Mouse (Mus musculus): ENCODE data around the gene Psmg1.
"Not testable (repeated sequence)": the region's sequence is repeated elsewhere in the genome, so short reads cannot be mapped to it uniquely, and the experiment has no call there.

Gene Psmg1

DNA sequence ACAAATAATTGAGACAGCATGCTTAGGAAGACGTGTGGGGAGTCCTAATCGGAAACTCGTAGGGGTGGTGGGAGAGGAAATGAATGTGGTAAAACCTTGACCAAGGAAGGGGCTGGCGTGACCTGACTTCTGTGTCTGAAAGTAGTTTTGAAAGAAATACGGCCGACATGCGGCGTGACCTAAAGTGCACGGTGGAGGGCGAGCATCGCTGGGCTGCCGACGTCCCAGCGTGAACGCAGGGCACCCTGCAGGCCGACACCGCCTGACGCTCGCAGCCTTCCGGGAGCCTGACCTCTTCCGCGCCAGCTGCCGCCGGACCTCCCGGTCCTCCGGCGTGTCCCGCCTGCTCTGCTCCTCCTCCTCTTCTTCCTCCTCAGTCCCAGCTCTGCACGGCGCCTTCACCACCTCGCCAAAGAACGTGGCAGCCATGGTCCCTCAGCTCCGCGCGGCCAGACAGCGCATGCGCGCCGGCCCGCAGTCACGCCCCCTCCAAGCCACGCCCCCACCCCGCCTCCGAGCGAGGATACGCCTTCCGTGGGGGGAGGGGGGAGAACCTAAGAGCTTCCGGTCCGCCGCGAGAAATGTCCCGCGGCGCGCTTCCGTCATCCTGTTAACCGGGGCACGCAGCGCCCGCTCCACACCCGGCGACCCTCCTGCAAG is at the start of gene Psmg1:
Gene Psmg1 (minus strand): TSS at position 499 of the 660 bp plus-strand sequence.
- peak; percentile 91 for DNase-seq

DNA sequence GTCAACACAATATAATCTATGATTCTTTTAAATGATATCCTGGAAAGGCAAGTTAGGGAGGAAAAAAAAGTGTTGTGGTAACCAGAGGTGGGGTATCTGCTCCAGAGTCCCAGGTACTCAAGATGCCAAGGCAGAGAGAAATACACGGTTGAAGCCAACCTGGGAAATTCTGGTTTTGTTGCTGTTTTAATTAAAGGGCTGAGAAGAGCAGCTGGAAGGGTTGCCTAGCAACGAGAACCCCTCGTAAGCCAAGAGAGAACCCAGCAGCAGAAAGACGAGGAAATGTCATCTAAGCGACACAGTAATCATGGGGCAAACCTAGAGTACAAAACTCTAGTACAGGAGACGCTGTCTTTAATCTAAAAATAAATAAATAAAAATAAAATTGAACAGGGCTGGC is 48.8 kb upstream of the Psmg1 start:
- no peak for DNase-seq

DNA sequence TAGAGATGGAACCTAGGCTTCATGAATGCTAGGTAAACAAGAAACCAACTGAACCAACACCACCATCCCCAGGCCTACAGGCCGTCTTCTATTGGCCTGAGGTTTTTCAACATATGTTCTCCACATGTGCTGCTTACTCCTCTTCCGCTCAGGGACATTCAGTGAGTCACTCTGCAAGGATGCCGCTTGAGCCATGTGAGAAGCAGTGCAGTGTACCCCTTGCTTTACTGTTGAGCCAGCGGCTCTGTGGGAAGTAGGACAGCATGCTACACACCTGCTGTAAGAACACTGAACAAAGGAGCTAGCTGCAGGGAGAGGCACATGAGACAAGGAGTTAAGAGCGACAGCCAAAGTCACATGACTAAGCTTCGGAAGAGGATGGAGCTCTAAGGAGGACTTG is 43.7 kb upstream of the Psmg1 start:
- DNase-seq = no peak

DNA sequence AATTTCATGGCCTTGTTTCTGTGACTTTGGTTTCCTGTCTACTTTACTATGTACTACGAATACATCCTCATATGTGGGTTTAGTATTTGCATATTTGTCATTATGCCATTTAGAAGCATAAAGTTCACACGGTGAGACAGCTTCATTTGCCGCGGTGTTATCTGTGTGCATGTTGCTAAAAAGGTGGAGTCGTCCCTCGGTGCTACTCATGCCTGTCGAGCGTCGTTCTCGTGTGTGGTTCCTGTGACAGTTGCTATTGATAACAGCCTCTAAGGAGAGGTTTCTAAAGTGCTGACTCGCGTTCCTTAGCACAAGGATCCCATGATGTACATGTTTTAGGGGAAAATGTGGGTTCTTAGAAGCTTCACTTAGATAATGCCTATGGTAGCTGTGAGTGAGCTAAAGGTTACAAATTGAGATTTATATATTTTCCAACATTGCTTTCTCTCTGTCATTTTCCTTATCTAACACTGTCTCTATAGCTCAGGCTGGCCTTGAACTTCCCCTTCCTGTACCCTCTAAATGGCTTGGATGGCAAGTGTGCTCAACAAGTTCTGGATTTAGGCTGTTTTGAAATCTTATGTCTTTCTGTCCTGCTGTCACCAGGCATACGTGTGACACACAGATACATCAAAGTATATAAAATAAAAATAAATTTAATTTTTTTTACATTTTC is 41.7 kb upstream of the Psmg1 start:
- no peak for DNase-seq

GRCm38 (mm10) chr16:96030476-96031102 is 39.8 kb upstream of the Psmg1 start:
- peak; percentile 6 for DNase-seq

- DNase-seq = no peak
Measured at GRCm38 (mm10) chr16:96026256-96026655, 35.5 kb upstream of the Psmg1 start.

DNA sequence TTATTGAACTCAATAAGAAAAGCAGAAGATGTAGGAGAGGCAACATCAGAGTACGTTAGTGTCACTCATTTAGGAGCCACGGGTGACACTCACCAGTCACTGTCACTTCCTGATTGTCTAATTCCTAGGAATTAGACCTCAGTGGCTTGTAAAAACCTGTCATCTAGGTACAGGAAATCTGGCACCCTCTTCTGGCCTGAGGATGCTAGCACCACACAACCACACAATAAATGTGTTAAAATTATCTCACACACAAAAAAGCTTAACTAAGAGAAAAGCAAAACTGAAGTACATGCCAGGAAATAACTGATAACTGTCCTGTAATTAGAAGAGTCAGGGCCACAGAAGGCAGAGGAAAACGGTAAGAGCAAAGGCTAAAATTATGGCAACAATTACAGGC is 34.5 kb upstream of the Psmg1 start:
- DNase-seq = no peak

GRCm38 (mm10) chr16:96021045-96021444 is 30.3 kb upstream of the Psmg1 start:
- DNase-seq = no peak

DNA sequence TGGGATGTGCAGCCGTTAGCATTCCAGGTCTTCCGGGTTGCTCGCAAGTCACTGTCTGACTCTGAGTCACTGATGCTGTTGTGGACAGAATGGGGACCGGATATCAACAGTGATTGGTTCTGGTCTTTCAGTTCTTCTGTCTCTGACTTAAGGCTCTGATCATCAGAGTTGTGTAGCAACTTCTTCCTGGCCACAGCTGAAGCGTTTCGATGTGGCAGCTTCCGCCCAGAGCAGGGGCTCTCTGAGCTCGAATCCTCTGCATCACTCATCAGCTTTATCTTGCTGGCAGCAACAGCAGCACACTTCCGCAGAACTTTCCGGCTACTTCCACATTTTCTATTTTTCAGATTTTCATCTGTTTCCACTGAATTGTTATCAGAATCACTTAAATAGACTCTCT is 18.4 kb upstream of the Psmg1 start:
- not testable (repeated sequence) for DNase-seq

DNA sequence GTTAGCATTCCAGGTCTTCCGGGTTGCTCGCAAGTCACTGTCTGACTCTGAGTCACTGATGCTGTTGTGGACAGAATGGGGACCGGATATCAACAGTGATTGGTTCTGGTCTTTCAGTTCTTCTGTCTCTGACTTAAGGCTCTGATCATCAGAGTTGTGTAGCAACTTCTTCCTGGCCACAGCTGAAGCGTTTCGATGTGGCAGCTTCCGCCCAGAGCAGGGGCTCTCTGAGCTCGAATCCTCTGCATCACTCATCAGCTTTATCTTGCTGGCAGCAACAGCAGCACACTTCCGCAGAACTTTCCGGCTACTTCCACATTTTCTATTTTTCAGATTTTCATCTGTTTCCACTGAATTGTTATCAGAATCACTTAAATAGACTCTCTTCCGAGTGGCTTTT is 13.5 kb upstream of the Psmg1 start:
- not testable (repeated sequence) for DNase-seq

GRCm38 (mm10) chr16:95999291-95999690 is 8.5 kb upstream of the Psmg1 start:
- no peak for DNase-seq

- DNase-seq = no peak
Measured at GRCm38 (mm10) chr16:95996156-95996555, 5.4 kb upstream of the Psmg1 start.

DNA sequence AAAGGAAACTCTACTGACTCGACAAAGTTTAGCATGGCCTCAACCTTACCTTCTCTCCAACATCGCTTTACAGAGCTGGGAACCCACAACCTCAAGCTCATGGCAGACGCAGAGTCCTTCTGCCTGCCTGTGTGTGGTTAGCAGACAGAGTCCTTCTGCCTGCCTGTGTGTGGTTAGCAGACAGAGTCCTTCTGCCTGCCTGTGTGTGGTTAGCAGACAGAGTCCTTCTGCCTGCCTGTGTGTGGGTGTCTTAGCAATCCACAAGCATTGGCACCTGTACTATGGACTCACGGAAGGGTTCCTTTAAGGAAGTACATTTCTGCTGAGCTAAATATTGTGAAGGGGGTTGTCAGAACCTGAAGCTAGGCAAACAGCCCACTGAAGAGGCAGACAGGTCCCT is 3.8 kb upstream of the Psmg1 start:
- not testable (repeated sequence) for DNase-seq

DNA sequence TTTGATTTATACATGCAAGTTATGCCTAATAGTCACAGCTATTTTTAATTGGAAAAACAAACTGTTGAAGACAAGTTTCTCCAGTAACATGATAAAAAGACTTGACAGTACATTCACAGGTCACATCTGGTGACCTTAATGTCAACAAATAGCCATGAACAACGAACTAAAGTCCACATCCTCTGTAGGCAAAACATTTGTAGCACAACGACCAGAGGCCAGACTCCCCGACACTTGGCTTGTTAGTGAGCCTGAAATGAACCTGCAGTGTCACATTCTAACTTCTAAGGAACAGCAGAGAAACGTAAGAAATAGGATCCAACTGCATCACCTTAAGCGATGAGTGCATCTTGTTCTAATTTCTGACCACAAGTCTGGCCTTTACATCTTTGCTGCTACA is 1.8 kb upstream of the Psmg1 start:
- DNase-seq = no peak

DNA sequence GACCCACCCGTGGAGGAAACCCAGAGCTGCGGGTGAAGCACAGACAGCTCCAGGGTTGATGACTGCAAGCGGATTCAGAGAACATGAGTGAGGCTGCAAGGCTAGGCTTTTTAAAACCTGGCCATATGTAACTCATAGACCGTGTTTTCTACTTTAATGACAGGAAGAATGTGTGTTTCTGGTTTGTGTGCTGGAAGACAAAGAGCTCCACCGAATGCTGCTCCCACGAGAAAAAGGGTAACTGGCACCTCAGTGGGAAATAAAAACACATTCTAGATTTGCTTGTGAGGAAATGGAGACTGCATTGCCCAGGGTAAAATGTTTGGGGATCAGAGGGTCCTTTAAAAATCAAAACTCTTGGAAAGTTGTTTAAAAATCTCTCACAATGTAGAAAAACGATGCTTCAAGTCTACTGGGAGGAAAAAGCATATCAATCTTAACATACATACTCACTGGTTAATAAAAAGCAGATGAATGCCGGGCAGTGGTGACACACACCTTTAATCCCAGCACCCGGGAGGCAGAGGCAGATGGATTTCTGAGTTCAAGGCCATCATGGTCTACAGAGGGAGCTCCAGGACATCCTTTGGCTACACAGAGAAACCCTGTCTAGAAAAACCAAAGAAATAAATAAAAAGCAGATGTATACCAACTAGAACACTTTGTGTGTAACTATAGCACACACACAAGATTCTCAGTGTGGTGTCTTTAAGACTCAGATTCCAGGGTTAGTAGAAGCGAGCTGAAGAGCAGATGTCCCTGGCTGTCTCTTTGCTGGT is 551 bp upstream of the Psmg1 start:
- DNase-seq = no peak

DNA sequence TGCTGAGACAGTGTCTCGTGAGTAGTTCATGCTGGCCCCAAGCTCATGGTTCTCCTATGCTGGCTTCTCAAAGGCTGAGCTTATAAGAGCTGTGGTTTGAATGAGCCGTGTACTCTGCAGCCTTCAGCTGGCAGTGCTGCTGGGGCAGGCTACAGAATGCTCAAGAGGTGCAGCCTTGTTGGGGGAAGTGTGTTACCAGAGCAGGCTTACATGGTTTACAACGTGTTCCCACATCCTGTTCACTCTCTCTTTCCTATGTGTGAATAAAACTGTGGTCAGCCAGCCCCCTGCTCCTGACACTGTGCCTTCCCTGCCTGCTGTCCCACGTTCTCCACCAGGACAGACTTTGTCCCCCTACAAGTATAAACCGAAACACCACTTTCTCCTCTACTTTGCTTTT is 5.8 kb downstream of the Psmg1 start:
- DNase-seq = no peak

DNA sequence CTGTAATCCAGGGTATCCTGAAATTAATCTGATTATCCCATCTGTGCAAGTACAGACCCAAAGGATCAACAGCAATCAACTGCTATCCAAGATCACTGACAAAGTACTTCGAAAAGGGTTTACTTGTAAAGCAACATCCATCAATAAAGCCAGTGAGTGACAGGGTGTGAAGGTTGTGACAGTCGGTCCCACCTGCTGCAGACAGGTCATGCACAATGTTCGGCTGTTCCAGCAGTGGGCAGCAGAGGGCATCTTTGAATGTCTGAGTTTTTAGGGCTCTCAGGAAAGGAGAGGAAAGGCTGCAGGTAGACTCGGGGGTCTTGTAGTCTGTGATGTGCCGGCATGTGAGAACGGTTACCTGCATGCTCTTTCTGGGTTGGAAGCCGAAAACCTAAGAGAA is 7.2 kb downstream of the Psmg1 start:
- no peak for DNase-seq

GRCm38 (mm10) chr16:95970841-95971240 is 19.9 kb downstream of the Psmg1 start:
- no peak for DNase-seq

- DNase-seq = no peak
Measured at GRCm38 (mm10) chr16:95967455-95967854, 23.3 kb downstream of the Psmg1 start.

GRCm38 (mm10) chr16:95964427-95965023 is 26.2 kb downstream of the Psmg1 start:
- no peak for DNase-seq

DNA sequence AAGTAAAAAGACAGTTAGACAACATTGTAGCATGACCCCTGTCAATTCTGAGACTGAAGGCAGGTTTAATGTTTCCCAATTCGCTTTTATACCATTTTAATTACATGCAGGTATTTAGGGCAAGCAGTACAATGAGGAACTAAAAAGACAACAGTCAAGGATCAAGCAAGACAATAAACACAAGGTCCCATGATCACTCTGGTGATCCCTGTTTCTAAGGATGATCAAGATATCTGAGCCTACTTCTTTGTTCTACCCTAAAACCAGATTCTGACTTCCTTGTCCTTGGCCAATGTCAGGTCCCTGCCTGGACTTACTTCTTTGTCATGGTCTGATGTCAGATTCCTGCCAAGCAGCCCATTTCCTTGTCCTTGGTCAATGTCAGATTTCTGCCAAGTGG is 29.3 kb downstream of the Psmg1 start:
- not testable (repeated sequence) for DNase-seq

GRCm38 (mm10) chr16:95960689-95961088 is 30.1 kb downstream of the Psmg1 start:
- not testable (repeated sequence) for DNase-seq

- DNase-seq = no peak
Measured at GRCm38 (mm10) chr16:95958080-95958479, 32.7 kb downstream of the Psmg1 start.

Measured in kidney, adult 11 months (tissue).